Mouse (Mus musculus): Measurements from ENCODE around the gene Akap12. TPM values are rescaled to one million over a fixed set of nuclear protein-coding genes. Genes with fewer than 3 reads are reported as not detected.

The Akap12 gene
- polyA plus RNA-seq, 1 experiment, result not detected

DNA sequence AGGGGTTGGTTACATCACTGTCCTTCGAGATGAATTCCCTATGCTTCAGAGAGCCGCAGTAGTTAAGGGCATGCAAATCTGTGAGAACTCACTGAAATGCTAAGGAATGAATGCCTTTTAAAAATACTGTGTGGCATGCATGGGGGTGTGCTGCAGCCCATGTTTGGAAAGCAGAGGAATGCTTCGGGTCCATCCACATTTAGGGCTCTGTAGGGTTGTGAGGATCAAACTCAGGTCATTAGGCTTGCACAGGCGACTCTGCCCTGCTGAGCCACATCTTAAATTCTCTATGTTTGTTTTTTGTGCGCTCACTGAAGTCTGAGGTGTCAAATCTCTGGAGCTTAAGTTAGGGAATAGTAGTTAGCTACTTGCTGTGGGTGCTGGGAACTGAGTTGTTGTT is 124.9 kb downstream of the Akap12 start:
- TF ChIP-seq CTCF (IDR thresholded peaks at IDR 0.05; ENCODE audit: insufficient read depth, low read depth, low read length), result no peak
- no peak for TF ChIP-seq POLR2A (IDR thresholded peaks at IDR 0.05; ENCODE audit: insufficient read depth, low read depth, low read length)
- WGBS, result 24% methylated on average over 5 of the region's 5 CpGs
- peaks cover 12% of the 10 kb centered on the region for H3K4me1 ChIP-seq (ENCODE audit: control insufficient read depth, insufficient read depth, low read length)
- H3K4me3 ChIP-seq (ENCODE audit: insufficient read depth, low read depth, low read length), result no peak overlapping the region
- no peak overlapping the region for H3K27ac ChIP-seq (ENCODE audit: insufficient read depth, low read depth, low read length)

DNA sequence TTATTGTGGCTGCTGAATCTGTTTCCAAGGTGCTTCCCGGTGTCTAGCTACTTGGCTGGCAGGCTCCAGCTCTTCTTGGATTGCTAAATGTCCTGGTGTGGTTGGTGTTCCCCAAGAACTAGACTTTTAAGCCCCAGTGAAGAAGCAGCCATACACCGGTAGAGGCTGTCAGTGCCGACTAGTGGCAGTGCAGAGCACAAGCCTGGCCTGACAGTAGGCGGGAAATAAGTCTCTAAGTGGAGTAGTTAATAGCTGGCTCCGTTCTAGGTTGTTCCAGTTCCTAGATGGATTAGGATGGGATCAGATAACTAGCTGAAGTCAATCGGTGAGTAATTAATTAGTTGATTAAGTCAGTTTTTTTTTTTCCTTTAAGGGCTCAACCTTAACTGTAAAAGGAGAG is 125.7 kb downstream of the Akap12 start:
- Histone ChIP-seq H3K27ac (ENCODE audit: insufficient read depth, low read depth, low read length) (no peak overlapping the region), H3K4me1 (ENCODE audit: control insufficient read depth, insufficient read depth, low read length) (peaks cover 12% of the 10 kb centered on the region), H3K4me3 (ENCODE audit: insufficient read depth, low read depth, low read length) (no peak overlapping the region)
- TF ChIP-seq CTCF (IDR thresholded peaks at IDR 0.05; ENCODE audit: insufficient read depth, low read depth, low read length), result no peak
- TF ChIP-seq POLR2A (IDR thresholded peaks at IDR 0.05; ENCODE audit: insufficient read depth, low read depth, low read length), result no peak
- 8% methylated on average over 6 of the region's 6 CpGs for WGBS

DNA sequence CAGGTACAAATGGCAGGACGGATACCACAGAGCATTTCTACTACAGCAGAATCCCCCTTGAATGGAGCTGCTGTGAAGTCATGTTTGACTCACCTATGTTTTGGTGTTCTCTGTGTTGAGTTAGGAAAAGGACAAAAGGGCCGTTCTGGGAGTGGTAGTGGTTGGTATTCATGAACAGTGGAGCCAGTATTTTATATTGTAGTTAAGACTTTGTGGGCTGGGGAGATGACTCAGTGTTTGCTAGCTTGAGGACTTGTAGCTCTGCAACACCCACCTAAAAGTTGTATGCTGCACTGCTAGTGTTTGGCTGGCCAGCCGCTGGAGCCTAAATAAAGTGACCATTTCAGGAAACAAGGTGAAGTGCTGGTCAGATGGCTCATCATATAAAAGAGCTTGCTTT is 129.1 kb downstream of the Akap12 start:
- Histone ChIP-seq H3K4me1 (ENCODE audit: control insufficient read depth, insufficient read depth, low read length) (peaks cover 13% of the 10 kb centered on the region), H3K4me3 (ENCODE audit: insufficient read depth, low read depth, low read length) (no peak overlapping the region), H3K27ac (ENCODE audit: insufficient read depth, low read depth, low read length) (no peak overlapping the region)
- TF ChIP-seq POLR2A (IDR thresholded peaks at IDR 0.05; ENCODE audit: insufficient read depth, low read depth, low read length) (no peak), CTCF (IDR thresholded peaks at IDR 0.05; ENCODE audit: insufficient read depth, low read depth, low read length) (no peak)
- 43% methylated on average over 3 of the region's 3 CpGs for WGBS

DNA sequence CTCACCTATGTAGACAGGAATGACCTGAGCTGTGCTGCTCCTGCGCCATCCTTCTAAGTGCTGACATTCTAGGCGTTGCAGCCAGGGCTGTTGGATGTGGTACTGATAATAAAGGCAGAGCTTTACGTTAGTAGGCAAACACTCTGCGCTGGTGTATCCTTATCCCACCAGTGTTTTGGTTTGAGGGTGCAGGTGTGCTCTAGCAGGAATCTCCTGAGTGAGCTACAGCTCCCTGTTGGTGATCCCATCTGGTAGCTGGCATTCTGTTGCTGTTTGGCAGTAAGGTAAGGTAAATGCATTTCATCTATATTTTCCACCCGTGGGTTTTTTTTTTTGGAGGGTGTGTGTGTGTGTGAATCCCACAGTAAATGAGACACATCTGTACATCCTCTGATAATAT is 131.9 kb downstream of the Akap12 start:
- H3K4me3 ChIP-seq (ENCODE audit: insufficient read depth, low read depth, low read length), result no peak overlapping the region
- H3K27ac ChIP-seq (ENCODE audit: insufficient read depth, low read depth, low read length), result no peak overlapping the region
- H3K4me1 ChIP-seq (ENCODE audit: control insufficient read depth, insufficient read depth, low read length), result peaks cover 5% of the 10 kb centered on the region
- 85% methylated on average over 5 of the region's 5 CpGs for WGBS
- TF ChIP-seq CTCF (IDR thresholded peaks at IDR 0.05; ENCODE audit: insufficient read depth, low read depth, low read length) (no peak), POLR2A (IDR thresholded peaks at IDR 0.05; ENCODE audit: insufficient read depth, low read depth, low read length) (no peak)

DNA sequence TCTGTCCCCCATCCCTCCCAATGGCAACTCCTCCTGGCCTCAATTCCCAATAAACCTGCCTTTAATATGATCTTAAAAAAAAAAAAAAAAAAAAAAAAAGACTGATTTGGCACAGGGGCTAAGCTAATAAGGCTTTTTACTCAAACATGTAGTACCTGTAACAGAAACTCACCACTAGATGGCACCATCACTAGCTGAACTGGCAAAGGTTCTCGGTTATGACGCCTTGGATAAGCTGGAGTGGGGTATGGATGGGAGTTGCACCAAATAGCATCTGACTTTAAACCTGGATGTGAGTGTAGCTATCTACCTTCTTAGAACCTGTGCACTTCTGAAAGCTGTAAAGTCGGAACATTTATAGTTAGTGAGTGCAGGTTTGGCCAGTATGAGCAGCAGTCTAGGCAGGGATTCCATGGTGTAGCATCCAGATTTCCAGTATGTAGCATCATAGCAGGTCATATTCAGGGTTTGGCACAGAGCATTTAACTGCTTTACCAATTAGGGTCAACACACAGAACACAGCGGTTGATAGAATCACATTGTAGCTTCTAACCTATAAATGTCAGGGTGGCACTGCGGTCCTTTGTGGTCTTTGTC is 138.8 kb downstream of the Akap12 start:
- 55% methylated on average over 5 of the region's 5 CpGs for WGBS
- Histone ChIP-seq H3K4me3 (ENCODE audit: insufficient read depth, low read depth, low read length) (no peak overlapping the region), H3K27ac (ENCODE audit: insufficient read depth, low read depth, low read length) (no peak overlapping the region), H3K4me1 (ENCODE audit: control insufficient read depth, insufficient read depth, low read length) (no peaks in the 10 kb centered on the region)
- TF ChIP-seq CTCF (IDR thresholded peaks at IDR 0.05; ENCODE audit: insufficient read depth, low read depth, low read length) (no peak), POLR2A (IDR thresholded peaks at IDR 0.05; ENCODE audit: insufficient read depth, low read depth, low read length) (no peak)

DNA sequence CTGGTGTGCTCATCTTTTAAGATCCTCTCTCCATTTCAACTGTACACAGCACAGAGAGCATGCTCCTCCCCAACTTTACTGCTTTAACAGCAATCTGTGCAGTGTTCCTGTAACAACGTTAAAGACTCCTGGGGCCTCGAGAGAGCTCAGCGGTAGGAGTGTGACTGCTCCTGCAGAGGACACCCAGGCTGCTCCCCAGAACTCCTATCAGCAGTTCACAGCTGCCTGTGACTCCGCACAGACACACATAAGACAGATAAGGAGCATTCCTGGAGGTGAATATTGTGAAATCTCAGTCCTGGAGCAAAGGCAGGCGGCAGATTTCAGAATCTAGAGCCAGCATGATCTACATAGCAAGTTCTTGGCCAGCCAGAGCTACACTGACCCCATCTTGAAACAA is 139.3 kb downstream of the Akap12 start:
- TF ChIP-seq POLR2A (IDR thresholded peaks at IDR 0.05; ENCODE audit: insufficient read depth, low read depth, low read length) (no peak), CTCF (IDR thresholded peaks at IDR 0.05; ENCODE audit: insufficient read depth, low read depth, low read length) (no peak)
- Histone ChIP-seq H3K4me1 (ENCODE audit: control insufficient read depth, insufficient read depth, low read length) (no peaks in the 10 kb centered on the region), H3K27ac (ENCODE audit: insufficient read depth, low read depth, low read length) (no peak overlapping the region), H3K4me3 (ENCODE audit: insufficient read depth, low read depth, low read length) (no peak overlapping the region)
- WGBS, result 61% methylated on average over 5 of the region's 5 CpGs

DNA sequence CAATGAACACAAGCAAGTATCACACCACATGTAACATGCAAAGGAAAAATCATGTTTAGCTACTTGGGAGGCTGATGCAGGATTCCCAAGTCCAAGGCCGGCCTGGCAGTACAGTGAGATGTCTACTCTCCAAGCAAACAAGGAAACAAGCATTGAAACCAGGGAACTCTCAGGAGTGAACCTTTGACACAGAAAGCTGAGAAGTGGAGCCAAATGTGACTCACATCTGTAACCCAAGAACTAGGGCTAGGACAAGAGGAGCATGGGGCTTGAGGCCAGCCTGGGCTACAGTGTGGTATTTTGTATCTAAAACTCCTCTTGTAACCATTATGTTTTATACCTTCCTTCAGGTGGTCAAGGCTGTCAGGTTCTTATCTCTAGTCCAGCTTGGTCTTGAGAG is 141.0 kb downstream of the Akap12 start:
- no peak overlapping the region for H3K4me3 ChIP-seq (ENCODE audit: insufficient read depth, low read depth, low read length)
- no peak overlapping the region for H3K27ac ChIP-seq (ENCODE audit: insufficient read depth, low read depth, low read length)
- no peaks in the 10 kb centered on the region for H3K4me1 ChIP-seq (ENCODE audit: control insufficient read depth, insufficient read depth, low read length)
- WGBS, result 100% methylated on average over 1 of the region's 1 CpGs
- TF ChIP-seq CTCF (IDR thresholded peaks at IDR 0.05; ENCODE audit: insufficient read depth, low read depth, low read length), result no peak
- no peak for TF ChIP-seq POLR2A (IDR thresholded peaks at IDR 0.05; ENCODE audit: insufficient read depth, low read depth, low read length)

Other genes starting within 250 kb of the Akap12 start
- not detected in 2 replicates for gene Zbtb2, start 121.7 kb downstream of the Akap12 start, polyA plus RNA-seq (2012; ENCODE audit: insufficient read depth, insufficient read length, low replicate concordance, missing spikeins)
- not detected in 2 replicates for gene Rmnd1, start 166.0 kb downstream of the Akap12 start, polyA plus RNA-seq (2012; ENCODE audit: insufficient read depth, insufficient read length, low replicate concordance, missing spikeins)
- gene Armt1, start 166.1 kb downstream of the Akap12 start, polyA plus RNA-seq (2012; ENCODE audit: insufficient read depth, insufficient read length, low replicate concordance, missing spikeins), result 333 TPM in 1 of 2 replicates, not detected in the other
- not detected in 2 replicates for gene Ccdc170, start 216.1 kb downstream of the Akap12 start, polyA plus RNA-seq (2012; ENCODE audit: insufficient read depth, insufficient read length, low replicate concordance, missing spikeins)

All from olfactory bulb, adult 2 months (tissue).